Comparison of ENCODE assay signal across 8 mouse cellular contexts in genomic region chr5:32853731-32854507, GRCm38 (mm10). TPM values are rescaled to one million over a fixed set of nuclear protein-coding genes. Genes with fewer than 3 reads are reported as not detected.
DNase-seq lines count a peak whose midpoint lies in the region; ATAC-seq lines count a peak whose summit lies in the region.

Prr14l (minus strand) TSS chr5:32854256.

- peak within 1 kb of the TSS; percentile 88 for H3K4me3 ChIP-seq in heart, embryonic 10.5 days
- H3K4me3 ChIP-seq in kidney, embryonic 15.5 days (replicated peaks), result peak within 1 kb of the TSS; percentile 78

- H3K36me3 ChIP-seq in heart, embryonic 10.5 days, result peaks cover 19% of the 10 kb centered on the region
- H3K36me3 ChIP-seq in kidney, embryonic 15.5 days, result peaks cover 11% of the 10 kb centered on the region; the same call in 1 of the 2 replicates

- H3K4me2 ChIP-seq in kidney, embryonic 15.5 days, result peak within 1 kb of the TSS; percentile 72

- H3K27ac ChIP-seq in heart, embryonic 10.5 days, result peak within 1 kb of the TSS; percentile 97
- H3K27ac ChIP-seq in kidney, embryonic 15.5 days, result peak within 1 kb of the TSS; percentile 87

- peak; percentile 100 for DNase-seq in B cell, adult 2 months
- DNase-seq in brain, adult 2 months (ENCODE audit: low read depth, low spot score), result peak; percentile 98
- DNase-seq in heart, embryonic 10.5 days (ENCODE audit: low spot score), result peak; percentile 98
- DNase-seq in liver, result peak; percentile 98
- peak; percentile 98 to 100 for DNase-seq in spleen, postnatal 4 days (ENCODE audit: low spot score in 2 of 2)

- peak; percentile 96 for ATAC-seq in erythroblast, adult 5-6 weeks (replicated peaks; ENCODE audit: low FRiP score, poor library complexity, severe bottlenecking)
- peak; percentile 96 for ATAC-seq in kidney, embryonic 15.5 days (replicated peaks; ENCODE audit: low FRiP score)
- peak; percentile 97 for ATAC-seq in monocyte, adult 5-6 weeks (replicated peaks; ENCODE audit: insufficient number of reproducible peaks, low FRiP score, low TSS enrichment, poor library complexity, severe bottlenecking)

- WGBS in heart, embryonic 10.5 days, result under 1% methylated on average over 51 of the region's 51 CpGs
- under 1% methylated on average over 43 of the region's 51 CpGs for WGBS in kidney, embryonic 15.5 days

- peak within 1 kb of the TSS; percentile 94 for H3K9ac ChIP-seq in kidney, embryonic 15.5 days

- no peaks in the 10 kb centered on the region for H3K27me3 ChIP-seq in heart, embryonic 10.5 days (ENCODE audit: insufficient read depth, poor library complexity, severe bottlenecking)
- H3K27me3 ChIP-seq in kidney, embryonic 15.5 days, result no peaks in the 10 kb centered on the region

- no peaks in the 10 kb centered on the region for H3K9me3 ChIP-seq in heart, embryonic 10.5 days
- H3K9me3 ChIP-seq in kidney, embryonic 15.5 days (replicated peaks), result no peaks in the 10 kb centered on the region

- H3K4me1 ChIP-seq in heart, embryonic 10.5 days, result peaks cover 15% of the 10 kb centered on the region
- peaks cover 33% of the 10 kb centered on the region for H3K4me1 ChIP-seq in kidney, embryonic 15.5 days

RNA-seq across cellular contexts. Expression of gene Prr14l, which starts in this region (rescaled TPM):
- total RNA-seq in erythroblast, adult 5-6 weeks (2015; ENCODE audit: low replicate concordance), result 8.8 and 16.3 TPM in 2 replicates
- total RNA-seq in erythroblast, adult 5-6 weeks (2017; ENCODE audit: low replicate concordance), result 12.3 and 18.7 TPM in 2 replicates
- polyA plus RNA-seq in heart, embryonic 10.5 days (2016; fragmentation: Nextera tagmentation; extraction: Ambion mirVana), result 14.0 and 17.5 TPM in 2 replicates
- 17.7 and 19.5 TPM in 2 replicates for polyA plus RNA-seq in kidney, embryonic 15.5 days (2015; fragmentation: Nextera tagmentation; extraction: Ambion mirVana)
- total RNA-seq in monocyte, adult 5-6 weeks (2017), result 22.1 to 49.8 TPM (median 23.9 TPM) in 3 replicates

Comparison
In these comparisons a context has a peak if more than half of its experiments do, and no peak if none do; other contexts are left out.
1. Peak in every context shown above with its lines: DNase-seq, ATAC-seq, H3K4me3 ChIP-seq and H3K27ac ChIP-seq.